Mouse (Mus musculus) CH12.LX (cell line): ENCODE measurements around the gene Mgat4e. TPM values are rescaled to one million over a fixed set of nuclear protein-coding genes. Genes with fewer than 3 reads are reported as not detected.
"Not testable (repeated sequence)": the region's sequence is repeated elsewhere in the genome, so short reads cannot be mapped to it uniquely, and the experiment has no call there.

Source experiments
- DNase-seq: peaks from one replicate; pipeline ENCODE4 v3.0.0-alpha.2; 2013; ENCODE audit errors: extremely low read depth
- H3K27ac ChIP-seq: 2 replicates; pipeline ENCODE4 v1.5.1; 2012; ENCODE audit warnings: low read depth, mild to moderate bottlenecking, control low read depth, moderate library complexity; ENCODE audit not compliant: insufficient read depth
- H3K27me3 ChIP-seq: replicated peaks from 2 replicates; pipeline ENCODE3; 2012; ENCODE audit warnings: inconsistent platforms
- H3K36me3 ChIP-seq, 2 experiments: replicated peaks in 1 of 2; 2 replicates each; pipeline versions ENCODE3 to v1.6.1; 2012; ENCODE audit warnings: inconsistent platforms in 1 of 2, low read length in 1 of 2, mild to moderate bottlenecking in 1 of 2, mixed read lengths in 1 of 2, moderate library complexity in 1 of 2; ENCODE audit not compliant: control insufficient read depth in 1 of 2, insufficient read depth in 1 of 2
- H3K4me1 ChIP-seq, 2 experiments: 2 replicates each; pipeline ENCODE4 v1.6.1; 2012; ENCODE audit warnings: inconsistent platforms in 1 of 2, moderate library complexity in 1 of 2; ENCODE audit not compliant: insufficient read depth in 2 of 2, control insufficient read depth in 1 of 2
- H3K4me2 ChIP-seq: 2 replicates; pipeline ENCODE4 v1.6.1; 2012; ENCODE audit warnings: low read depth, mild to moderate bottlenecking, control low read depth; ENCODE audit not compliant: poor library complexity, insufficient read depth, severe bottlenecking
- H3K4me3 ChIP-seq, 3 experiments: fragments of 150-350 bp in 1 of 3; sonication (generic) in 1 of 3; replicated peaks in 1 of 3; 2 replicates each; pipeline versions ENCODE3 to v1.5.1; 2011 to 2012; ENCODE audit warnings: low read depth in 2 of 3, low read length in 2 of 3, mild to moderate bottlenecking in 2 of 3, moderate library complexity in 2 of 3, control low read depth in 1 of 3, improper control_type of control experiment in 1 of 3, inconsistent platforms in 1 of 3, mixed read lengths in 1 of 3; ENCODE audit not compliant: poor library complexity in 1 of 3
- H3K79me2 ChIP-seq: replicated peaks from 2 replicates; pipeline ENCODE4 v1.6.1; 2012; ENCODE audit warnings: mild to moderate bottlenecking, moderate library complexity; ENCODE audit not compliant: control insufficient read depth, poor library complexity, insufficient read depth, severe bottlenecking; ENCODE audit errors: extremely low read depth
- H3K9ac ChIP-seq: 2 replicates; pipeline ENCODE4 v1.6.1; 2012; ENCODE audit warnings: low read depth, mild to moderate bottlenecking, control low read depth, moderate library complexity; ENCODE audit not compliant: insufficient read depth
- H3K9me3 ChIP-seq: replicated peaks from 2 replicates; pipeline ENCODE3; 2012; ENCODE audit warnings: low read length, inconsistent platforms, mixed read lengths
- CTCF ChIP-seq, 2 experiments: IDR thresholded peaks in 1 of 2; conservative IDR thresholded peaks in 1 of 2; 2 replicates each; pipeline ENCODE4 v1.5.1; 2011 to 2012; ENCODE audit warnings: low read depth in 2 of 2, low read length in 2 of 2, improper control_type of control experiment in 1 of 2, inconsistent platforms in 1 of 2, mild to moderate bottlenecking in 1 of 2, moderate library complexity in 1 of 2
- E2F4 ChIP-seq: IDR thresholded peaks from 2 replicates; pipeline ENCODE4 v1.6.1; 2011; ENCODE audit warnings: low read depth, low read length, improper control_type of control experiment; ENCODE audit not compliant: insufficient replicate concordance
- EP300 ChIP-seq: IDR thresholded peaks from 2 replicates; pipeline ENCODE4 v1.6.1; 2011; ENCODE audit warnings: low read length, improper control_type of control experiment
- HCFC1 ChIP-seq: IDR thresholded peaks from 2 replicates; pipeline ENCODE4 v1.6.1; 2012; ENCODE audit warnings: low read depth, mild to moderate bottlenecking, inconsistent platforms, low read length, improper control_type of control experiment
- IRF4 ChIP-seq: IDR thresholded peaks from 2 replicates; pipeline ENCODE4 v1.6.1; 2014; ENCODE audit warnings: low read depth, mild to moderate bottlenecking, inconsistent platforms, low read length, improper control_type of control experiment
- JUND ChIP-seq: conservative IDR thresholded peaks from 2 replicates; pipeline ENCODE4 v1.6.1; 2011; ENCODE audit warnings: low read depth, low read length, improper control_type of control experiment
- KAT2A ChIP-seq: IDR thresholded peaks from 2 replicates; pipeline ENCODE4 v1.6.1; 2012; ENCODE audit warnings: low read length, improper control_type of control experiment, inconsistent platforms; ENCODE audit not compliant: insufficient replicate concordance
- MYC ChIP-seq: IDR thresholded peaks from 2 replicates; pipeline ENCODE4 v1.6.1; 2011; ENCODE audit warnings: low read depth, mild to moderate bottlenecking, improper control_type of control experiment, low read length
- NELFE ChIP-seq: IDR thresholded peaks from 2 replicates; pipeline ENCODE4 v1.6.1; 2011; ENCODE audit warnings: low read depth, low read length, improper control_type of control experiment
- POLR2A ChIP-seq: IDR thresholded peaks from 2 replicates; pipeline ENCODE4 v1.6.1; 2011; ENCODE audit warnings: low read depth, mild to moderate bottlenecking, improper control_type of control experiment, low read length
- SIN3A ChIP-seq: IDR thresholded peaks from 2 replicates; pipeline ENCODE4 v1.6.1; 2012; ENCODE audit warnings: low read length, improper control_type of control experiment, inconsistent platforms
- TBP ChIP-seq: conservative IDR thresholded peaks from 2 replicates; pipeline ENCODE4 v1.6.1; 2011; ENCODE audit warnings: low read depth, low read length, improper control_type of control experiment
- UBTF ChIP-seq: IDR thresholded peaks from 2 replicates; pipeline ENCODE4 v1.6.1; 2012; ENCODE audit warnings: low read depth, mild to moderate bottlenecking, inconsistent platforms, low read length, improper control_type of control experiment, moderate library complexity
- ZMIZ1 ChIP-seq: IDR thresholded peaks from 2 replicates; pipeline ENCODE4 v1.6.1; 2012; ENCODE audit warnings: low read depth, mild to moderate bottlenecking, inconsistent platforms, low read length, improper control_type of control experiment
- dilution Hi-C: fragments of 300-500 bp; cut with MboI; formaldehyde crosslinking; loops from 2 replicates; pipeline ENCODE4 v1.14.3; 2020; ENCODE audit warnings: low sequenced_read_pairs; ENCODE audit not compliant: extremely low pct_unique_long_range_greater_than_20kb, extremely low pct_ligation_motif_present
- in situ Hi-C: fragments of 300-500 bp; cut with MboI; formaldehyde crosslinking; loops from 3 replicates; pipeline ENCODE4 v1.14.3; 2019; ENCODE audit warnings: low sequenced_read_pairs, low pct_ligation_motif_present, low pct_unique_long_range_greater_than_20kb, mixed read lengths
- polyA plus RNA-seq: library from polyadenylated mRNA; unstranded; fragments of >175 nt; gene quantifications from 2 replicates; pipeline ENCODE4 v1.2.1, GENCODE M21; 2012; ENCODE audit warnings: low read depth; ENCODE audit not compliant: insufficient read length
- total RNA-seq, 2 experiments: library from RNA; depleted of rRNA; stranded (reverse); fragments of 300-350 nt in 1 of 2; fragments of >200 nt in 1 of 2; gene quantifications; 2 replicates each; pipeline ENCODE4 v1.2.3; 2012 to 2014

Mgat4e gene
- total and polyA plus RNA-seq, 3 experiments, result 0.08 TPM; not detected in 2

DNA sequence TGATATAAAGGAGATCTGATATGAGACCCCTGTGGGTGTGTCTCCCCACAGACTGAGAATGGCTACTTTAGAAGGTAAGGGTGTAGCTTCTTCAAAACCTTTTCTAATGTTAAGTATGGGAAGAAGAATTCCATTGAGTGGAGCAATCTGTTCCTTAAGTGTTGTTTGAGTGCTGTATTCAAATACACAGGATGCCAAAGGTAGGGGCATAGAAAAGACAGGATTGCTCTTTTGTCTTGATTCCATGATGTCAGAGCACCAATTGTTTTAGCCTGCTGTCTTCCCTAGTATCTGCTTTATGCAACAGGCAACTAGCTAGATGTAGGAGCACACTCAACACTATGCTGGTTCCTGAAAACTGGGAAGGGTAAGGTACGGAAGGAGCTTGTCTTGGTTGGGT is 14.4 kb downstream of the Mgat4e start:
- Histone ChIP-seq H3K79me2 (no peaks in the 10 kb centered on the region), H3K27ac (no peak overlapping the region), H3K27me3 (no peaks in the 10 kb centered on the region), H3K36me3 (no peaks in the 10 kb centered on the region), H3K9me3 (no peaks in the 10 kb centered on the region), H3K4me3 (no peak overlapping the region), H3K4me2 (no peak overlapping the region), H3K4me1 (no peaks in the 10 kb centered on the region), H3K9ac (no peak overlapping the region)
- dilution Hi-C loops (no loop called here), in situ Hi-C loops (no loop called here)
- TF ChIP-seq CTCF (conservative IDR thresholded peaks at IDR 0.05 in 1 of 2, IDR thresholded peaks at IDR 0.05 in 1 of 2; ENCODE audit: low read depth in 2 of 2, low read length in 2 of 2), result no peak
- no peak for TF ChIP-seq UBTF
- no peak for TF ChIP-seq ZMIZ1
- no peak for TF ChIP-seq POLR2A
- DNase-seq, result no peak

DNA sequence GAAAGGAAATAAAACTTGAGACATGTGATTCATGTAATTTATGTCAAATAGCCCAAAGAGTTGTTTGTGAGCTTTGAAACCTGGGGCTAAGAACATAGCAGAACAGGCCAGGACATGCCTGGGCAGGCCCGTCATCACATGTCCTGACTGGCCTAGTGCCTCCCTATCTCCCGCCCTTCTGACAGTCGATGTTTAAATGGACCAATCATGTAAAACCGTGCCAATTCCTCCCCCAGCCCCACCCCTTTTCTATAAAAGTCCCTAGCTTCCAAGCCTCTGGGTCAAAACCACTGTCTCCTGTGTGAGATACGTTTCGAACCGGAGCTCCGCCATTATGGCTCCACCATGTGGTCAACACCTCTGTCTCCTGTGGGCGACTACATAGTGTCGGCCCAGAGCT is 15.8 kb downstream of the Mgat4e start:
- dilution Hi-C loops, H3K4me1 ChIP-seq, H3K36me3 ChIP-seq, H3K4me3 ChIP-seq, DNase-seq, H3K27me3 ChIP-seq, H3K27ac ChIP-seq, H3K79me2 ChIP-seq, H3K9ac ChIP-seq, H3K9me3 ChIP-seq, H3K4me2 ChIP-seq, in situ Hi-C loops: not testable (repeated sequence)

DNA sequence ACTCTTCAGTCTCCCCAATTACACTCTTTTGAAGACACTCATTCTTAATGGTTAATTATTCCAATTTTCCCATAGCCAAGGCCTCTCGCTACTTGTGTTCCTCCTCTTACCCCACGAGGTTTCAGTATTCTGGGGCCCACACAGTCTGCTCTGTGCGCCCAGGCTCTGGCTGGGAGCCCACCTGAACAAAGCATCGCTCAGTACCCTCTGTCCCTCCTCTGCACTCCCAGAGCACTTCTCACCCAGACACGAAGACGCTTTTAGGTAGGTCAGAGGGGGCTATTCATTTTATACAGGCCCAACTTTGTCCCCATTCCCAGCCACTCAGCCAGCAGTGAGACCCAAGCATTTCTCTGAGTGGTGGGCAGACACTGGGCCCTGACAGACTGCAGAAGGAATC is 18.9 kb downstream of the Mgat4e start:
- no peak for DNase-seq
- no peaks in the 10 kb centered on the region for H3K27me3 ChIP-seq
- no peaks in the 10 kb centered on the region for H3K9me3 ChIP-seq
- no peaks in the 10 kb centered on the region for H3K4me1 ChIP-seq
- TF ChIP-seq KAT2A (no peak), NELFE (no peak), IRF4 (no peak), CTCF (conservative IDR thresholded peaks at IDR 0.05 in 1 of 2, IDR thresholded peaks at IDR 0.05 in 1 of 2; ENCODE audit: low read depth in 2 of 2, low read length in 2 of 2) (no peak), JUND (no peak)
- dilution Hi-C loops (no loop called here), in situ Hi-C loops (no loop called here)
- H3K4me3 ChIP-seq, result no peak overlapping the region
- H3K9ac ChIP-seq, result no peak overlapping the region
- H3K36me3 ChIP-seq, result no peaks in the 10 kb centered on the region
- no peaks in the 10 kb centered on the region for H3K79me2 ChIP-seq
- no peak overlapping the region for H3K27ac ChIP-seq
- no peak overlapping the region for H3K4me2 ChIP-seq

DNA sequence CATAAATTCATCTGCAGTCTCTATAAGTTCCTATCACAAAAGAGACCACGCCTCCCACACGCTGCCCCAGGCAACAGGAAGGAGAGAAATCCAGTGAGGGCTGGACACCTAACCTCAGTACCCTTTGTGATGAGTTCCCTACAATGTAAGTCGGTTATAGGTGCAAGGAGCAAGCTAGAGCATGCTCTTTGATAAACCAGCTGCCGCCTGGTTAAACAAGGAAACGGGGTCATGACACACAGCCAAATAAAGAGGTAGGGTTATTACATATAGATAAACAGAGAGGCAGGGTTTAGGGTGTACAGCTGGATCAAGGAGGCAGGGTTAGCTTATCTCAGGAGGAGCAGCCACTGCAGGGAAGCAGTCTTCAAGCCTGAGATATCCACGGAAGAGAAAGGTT is 22.7 kb downstream of the Mgat4e start:
- no peaks in the 10 kb centered on the region for H3K79me2 ChIP-seq
- TF ChIP-seq SIN3A (no peak), KAT2A (no peak), E2F4 (no peak), EP300 (no peak), HCFC1 (no peak), NELFE (no peak), UBTF (no peak), TBP (no peak), MYC (no peak)
- no peaks in the 10 kb centered on the region for H3K4me1 ChIP-seq
- dilution Hi-C loops (no loop called here), in situ Hi-C loops (no loop called here)
- no peaks in the 10 kb centered on the region for H3K36me3 ChIP-seq
- no peak overlapping the region for H3K27ac ChIP-seq
- no peak overlapping the region for H3K4me2 ChIP-seq
- no peaks in the 10 kb centered on the region for H3K9me3 ChIP-seq
- no peak overlapping the region for H3K9ac ChIP-seq
- no peak for DNase-seq
- no peak overlapping the region for H3K4me3 ChIP-seq
- no peaks in the 10 kb centered on the region for H3K27me3 ChIP-seq
